Mouse (Mus musculus) cerebellum, postnatal 25 days (tissue): Measurements from ENCODE around the gene Asic2.
A peak's percentile ranks its signal among the peaks of the same experiment; 100 is the strongest.

Source experiments
- DNase-seq, 2 experiments: peaks; one replicate each; pipeline ENCODE4 v3.0.0; 2021; ENCODE audit warnings: mixed read lengths in 2 of 2

The Asic2 gene

GRCm38 (mm10) chr11:80973976-80974375, 994.3 kb downstream of the Asic2 start:
- DNase-seq: peak in 1 of 2 experiments; percentile 54

- DNase-seq: no peak
Observed at GRCm38 (mm10) chr11:80973273-80973672, 995.0 kb downstream of the Asic2 start.

- DNase-seq: no peak
Observed at GRCm38 (mm10) chr11:80967544-80967943, 1000.7 kb downstream of the Asic2 start.

GRCm38 (mm10) chr11:80966040-80966439, 1002.2 kb downstream of the Asic2 start:
- peak in 1 of 2 experiments; percentile 31 for DNase-seq

- DNase-seq: peak; percentile 52 to 67
Observed at GRCm38 (mm10) chr11:80961326-80961725, 1006.9 kb downstream of the Asic2 start.

GRCm38 (mm10) chr11:80958086-80958671, 1010.1 kb downstream of the Asic2 start:
- no peak for DNase-seq

- DNase-seq: no peak
Observed at GRCm38 (mm10) chr11:80955915-80956314, 1012.3 kb downstream of the Asic2 start.

GRCm38 (mm10) chr11:80954147-80954546, 1014.1 kb downstream of the Asic2 start:
- peak; percentile 35 to 46 for DNase-seq

GRCm38 (mm10) chr11:80949068-80949738, 1019.1 kb downstream of the Asic2 start:
- DNase-seq: no peak

- no peak for DNase-seq
Observed at GRCm38 (mm10) chr11:80948103-80948502, 1020.2 kb downstream of the Asic2 start.

GRCm38 (mm10) chr11:80946163-80946562, 1022.1 kb downstream of the Asic2 start:
- no peak for DNase-seq

- DNase-seq: no peak
Observed at GRCm38 (mm10) chr11:80923286-80923951, 1044.8 kb downstream of the Asic2 start.

GRCm38 (mm10) chr11:80918332-80918731, 1049.9 kb downstream of the Asic2 start:
- no peak for DNase-seq

GRCm38 (mm10) chr11:80917688-80918087, 1050.6 kb downstream of the Asic2 start:
- DNase-seq: peak in 1 of 2 experiments; percentile 46

GRCm38 (mm10) chr11:80913408-80914024, 1054.7 kb downstream of the Asic2 start:
- DNase-seq: peak; percentile 46 to 52

GRCm38 (mm10) chr11:80912721-80913120, 1055.5 kb downstream of the Asic2 start:
- DNase-seq: no peak

GRCm38 (mm10) chr11:80907820-80908219, 1060.4 kb downstream of the Asic2 start:
- DNase-seq: no peak

- DNase-seq: peak; percentile 79 to 88
Observed at GRCm38 (mm10) chr11:80906456-80906855, 1061.8 kb downstream of the Asic2 start.

- DNase-seq: no peak
Observed at GRCm38 (mm10) chr11:80904559-80904958, 1063.7 kb downstream of the Asic2 start.

- DNase-seq: no peak
Observed at GRCm38 (mm10) chr11:80903426-80903825, 1064.8 kb downstream of the Asic2 start.

- no peak for DNase-seq
Observed at GRCm38 (mm10) chr11:80902664-80903063, 1065.6 kb downstream of the Asic2 start.

GRCm38 (mm10) chr11:80900555-80900954, 1067.7 kb downstream of the Asic2 start:
- no peak for DNase-seq

- DNase-seq: peak; percentile 34 to 41
Observed at GRCm38 (mm10) chr11:80895853-80896252, 1072.4 kb downstream of the Asic2 start.
